Mouse (Mus musculus) CH12.LX (cell line): Measurements from ENCODE around the gene Mroh2a. TPM values are rescaled to one million over a fixed set of nuclear protein-coding genes. Genes with fewer than 3 reads are reported as not detected.

Source experiments
- DNase-seq: peaks from one replicate; pipeline ENCODE4 v3.0.0-alpha.2; 2013; ENCODE audit errors: extremely low read depth
- H3K27ac ChIP-seq: 2 replicates; pipeline ENCODE4 v1.5.1; 2012; ENCODE audit warnings: low read depth, mild to moderate bottlenecking, control low read depth, moderate library complexity; ENCODE audit not compliant: insufficient read depth
- H3K27me3 ChIP-seq: replicated peaks from 2 replicates; pipeline ENCODE3; 2012; ENCODE audit warnings: inconsistent platforms
- H3K36me3 ChIP-seq, 2 experiments: replicated peaks in 1 of 2; 2 replicates each; pipeline versions ENCODE3 to v1.6.1; 2012; ENCODE audit warnings: inconsistent platforms in 1 of 2, low read length in 1 of 2, mild to moderate bottlenecking in 1 of 2, mixed read lengths in 1 of 2, moderate library complexity in 1 of 2; ENCODE audit not compliant: control insufficient read depth in 1 of 2, insufficient read depth in 1 of 2
- H3K4me1 ChIP-seq, 2 experiments: 2 replicates each; pipeline ENCODE4 v1.6.1; 2012; ENCODE audit warnings: inconsistent platforms in 1 of 2, moderate library complexity in 1 of 2; ENCODE audit not compliant: insufficient read depth in 2 of 2, control insufficient read depth in 1 of 2
- H3K4me2 ChIP-seq: 2 replicates; pipeline ENCODE4 v1.6.1; 2012; ENCODE audit warnings: low read depth, mild to moderate bottlenecking, control low read depth; ENCODE audit not compliant: poor library complexity, insufficient read depth, severe bottlenecking
- H3K4me3 ChIP-seq, 3 experiments: fragments of 150-350 bp in 1 of 3; sonication (generic) in 1 of 3; replicated peaks in 1 of 3; 2 replicates each; pipeline versions ENCODE3 to v1.5.1; 2011 to 2012; ENCODE audit warnings: low read depth in 2 of 3, low read length in 2 of 3, mild to moderate bottlenecking in 2 of 3, moderate library complexity in 2 of 3, control low read depth in 1 of 3, improper control_type of control experiment in 1 of 3, inconsistent platforms in 1 of 3, mixed read lengths in 1 of 3; ENCODE audit not compliant: poor library complexity in 1 of 3
- H3K79me2 ChIP-seq: replicated peaks from 2 replicates; pipeline ENCODE4 v1.6.1; 2012; ENCODE audit warnings: mild to moderate bottlenecking, moderate library complexity; ENCODE audit not compliant: control insufficient read depth, poor library complexity, insufficient read depth, severe bottlenecking; ENCODE audit errors: extremely low read depth
- H3K9ac ChIP-seq: 2 replicates; pipeline ENCODE4 v1.6.1; 2012; ENCODE audit warnings: low read depth, mild to moderate bottlenecking, control low read depth, moderate library complexity; ENCODE audit not compliant: insufficient read depth
- H3K9me3 ChIP-seq: replicated peaks from 2 replicates; pipeline ENCODE3; 2012; ENCODE audit warnings: low read length, inconsistent platforms, mixed read lengths
- CHD2 ChIP-seq: IDR thresholded peaks from 2 replicates; pipeline ENCODE4 v1.6.1; 2011; ENCODE audit warnings: low read length, improper control_type of control experiment
- ELF1 ChIP-seq: IDR thresholded peaks from 2 replicates; pipeline ENCODE4 v1.6.1; 2014; ENCODE audit warnings: low read depth, mild to moderate bottlenecking, inconsistent platforms, low read length, improper control_type of control experiment
- HCFC1 ChIP-seq: IDR thresholded peaks from 2 replicates; pipeline ENCODE4 v1.6.1; 2012; ENCODE audit warnings: low read depth, mild to moderate bottlenecking, inconsistent platforms, low read length, improper control_type of control experiment
- IRF4 ChIP-seq: IDR thresholded peaks from 2 replicates; pipeline ENCODE4 v1.6.1; 2014; ENCODE audit warnings: low read depth, mild to moderate bottlenecking, inconsistent platforms, low read length, improper control_type of control experiment
- KAT2A ChIP-seq: IDR thresholded peaks from 2 replicates; pipeline ENCODE4 v1.6.1; 2012; ENCODE audit warnings: low read length, improper control_type of control experiment, inconsistent platforms; ENCODE audit not compliant: insufficient replicate concordance
- MAZ ChIP-seq: IDR thresholded peaks from 2 replicates; pipeline ENCODE4 v1.6.1; 2012; ENCODE audit warnings: low read depth, mild to moderate bottlenecking, inconsistent platforms, low read length, improper control_type of control experiment, moderate library complexity
- MYC ChIP-seq: IDR thresholded peaks from 2 replicates; pipeline ENCODE4 v1.6.1; 2011; ENCODE audit warnings: low read depth, mild to moderate bottlenecking, improper control_type of control experiment, low read length
- PAX5 ChIP-seq: IDR thresholded peaks from 2 replicates; pipeline ENCODE4 v1.6.1; 2012; ENCODE audit warnings: low read length, inconsistent platforms, mixed read lengths
- POLR2AphosphoS2 ChIP-seq: IDR thresholded peaks from 2 replicates; pipeline ENCODE4 v1.6.1; 2011; ENCODE audit warnings: low read depth, low read length, improper control_type of control experiment
- TBP ChIP-seq: conservative IDR thresholded peaks from 2 replicates; pipeline ENCODE4 v1.6.1; 2011; ENCODE audit warnings: low read depth, low read length, improper control_type of control experiment
- USF2 ChIP-seq: conservative IDR thresholded peaks from 2 replicates; pipeline ENCODE4 v1.6.1; 2011; ENCODE audit warnings: low read depth, low read length, improper control_type of control experiment
- ZC3H11A ChIP-seq: IDR thresholded peaks from 2 replicates; pipeline ENCODE4 v1.6.1; 2012; ENCODE audit warnings: low read depth, mild to moderate bottlenecking, inconsistent platforms, low read length, improper control_type of control experiment
- ZKSCAN1 ChIP-seq: IDR thresholded peaks from 2 replicates; pipeline ENCODE4 v1.6.1; 2012; ENCODE audit warnings: low read depth, inconsistent platforms, low read length, improper control_type of control experiment, borderline replicate concordance
- ZMIZ1 ChIP-seq: IDR thresholded peaks from 2 replicates; pipeline ENCODE4 v1.6.1; 2012; ENCODE audit warnings: low read depth, mild to moderate bottlenecking, inconsistent platforms, low read length, improper control_type of control experiment
- dilution Hi-C: fragments of 300-500 bp; cut with MboI; formaldehyde crosslinking; loops from 2 replicates; pipeline ENCODE4 v1.14.3; 2020; ENCODE audit warnings: low sequenced_read_pairs; ENCODE audit not compliant: extremely low pct_unique_long_range_greater_than_20kb, extremely low pct_ligation_motif_present
- in situ Hi-C: fragments of 300-500 bp; cut with MboI; formaldehyde crosslinking; loops from 3 replicates; pipeline ENCODE4 v1.14.3; 2019; ENCODE audit warnings: low sequenced_read_pairs, low pct_ligation_motif_present, low pct_unique_long_range_greater_than_20kb, mixed read lengths
- polyA plus RNA-seq: library from polyadenylated mRNA; unstranded; fragments of >175 nt; gene quantifications from 2 replicates; pipeline ENCODE4 v1.2.1, GENCODE M21; 2012; ENCODE audit warnings: low read depth; ENCODE audit not compliant: insufficient read length
- total RNA-seq, 2 experiments: library from RNA; depleted of rRNA; stranded (reverse); fragments of 300-350 nt in 1 of 2; fragments of >200 nt in 1 of 2; gene quantifications; 2 replicates each; pipeline ENCODE4 v1.2.3; 2012 to 2014

Gene Mroh2a
- total and polyA plus RNA-seq, 3 experiments: 0.17 to 1.0 TPM; not detected in 1

- TF ChIP-seq IRF4: no peak
- 0 out of 2 replicates have a peak, but pooled peaks have one; percentile 16 for TF ChIP-seq KAT2A
- no peak for TF ChIP-seq ZKSCAN1
- TF ChIP-seq CHD2: peak; percentile 32; the same call in 1 of the 2 replicates
- Histone ChIP-seq H3K79me2 (0 out of 2 replicates have a peak, but pooled peaks cover 7% of the 10 kb centered on the region), H3K36me3 (peaks cover 85 to 90% of the 10 kb centered on the region in 2 experiments), H3K4me3 (no peak overlapping the region), H3K27ac (no peak overlapping the region), H3K9me3 (peaks cover 21% of the 10 kb centered on the region), H3K9ac (no peak overlapping the region), H3K27me3 (no peaks in the 10 kb centered on the region), H3K4me1 (no peaks in the 10 kb centered on the region), H3K4me2 (no peak overlapping the region)
- in situ Hi-C loops (no loop called here), dilution Hi-C loops (no loop called here)
- DNase-seq: no peak
Observed at GRCm38 (mm10) chr1:88269539-88270309, 42.9 kb downstream of the Mroh2a start.

- DNase-seq: no peak
- H3K36me3 ChIP-seq: peaks cover 58 to 70% of the 10 kb centered on the region in 2 experiments
- peaks cover 31% of the 10 kb centered on the region for H3K79me2 ChIP-seq
- no peak overlapping the region for H3K4me2 ChIP-seq
- TF ChIP-seq USF2: no peak
- TF ChIP-seq MAZ: no peak
- no peak for TF ChIP-seq PAX5
- no peak for TF ChIP-seq CHD2
- no peak for TF ChIP-seq ZC3H11A
- no peak for TF ChIP-seq POLR2AphosphoS2
- TF ChIP-seq MYC: no peak
- TF ChIP-seq HCFC1: no peak
- TF ChIP-seq ELF1: no peak
- no peak for TF ChIP-seq TBP
- H3K9ac ChIP-seq: no peak overlapping the region
- no peak overlapping the region for H3K27ac ChIP-seq
- no peaks in the 10 kb centered on the region for H3K27me3 ChIP-seq
- dilution Hi-C loops: no loop called here
- in situ Hi-C loops: no loop called here
- no peak overlapping the region for H3K4me3 ChIP-seq
- H3K4me1 ChIP-seq: peaks cover 5 to 17% of the 10 kb centered on the region in 2 experiments
- peaks cover 24% of the 10 kb centered on the region for H3K9me3 ChIP-seq
Observed at GRCm38 (mm10) chr1:88272851-88273250, 46.1 kb downstream of the Mroh2a start.

GRCm38 (mm10) chr1:88273326-88273725 is 46.5 kb downstream of the Mroh2a start:
- Histone ChIP-seq H3K4me1 (peaks cover 5 to 20% of the 10 kb centered on the region in 2 experiments), H3K4me2 (no peak overlapping the region)
- no peak for TF ChIP-seq PAX5
- TF ChIP-seq ZMIZ1: 0 out of 2 replicates have a peak, but pooled peaks have one; percentile 1
- TF ChIP-seq, all 38 proteins: peak for 1
- H3K36me3 ChIP-seq: peaks cover 53 to 65% of the 10 kb centered on the region in 2 experiments
- in situ Hi-C loops: no loop called here
- no peak overlapping the region for H3K9ac ChIP-seq
- no peak overlapping the region for H3K27ac ChIP-seq
- dilution Hi-C loops: no loop called here
- peaks cover 27% of the 10 kb centered on the region for H3K9me3 ChIP-seq
- DNase-seq: no peak
- H3K4me3 ChIP-seq: no peak overlapping the region
- peaks cover 3% of the 10 kb centered on the region for H3K27me3 ChIP-seq
- peaks cover 31% of the 10 kb centered on the region for H3K79me2 ChIP-seq
